Mouse (Mus musculus) C2C12 (cell line): Measurements from ENCODE around the gene Snx14. TPM values are rescaled to one million over a fixed set of nuclear protein-coding genes. Genes with fewer than 3 reads are reported as not detected.

Source experiments
- H3K27me3 ChIP-seq: one replicate; pipeline ENCODE4 v1.6.1; 2011; ENCODE audit not compliant: control insufficient read depth, insufficient read depth, insufficient read length
- H3K36me3 ChIP-seq: one replicate; pipeline ENCODE4 v1.6.1; 2011; ENCODE audit not compliant: control insufficient read depth, insufficient read depth
- H3K4me3 ChIP-seq: one replicate; pipeline ENCODE4 v1.5.1; 2011; ENCODE audit warnings: mild to moderate bottlenecking, control low read depth; ENCODE audit not compliant: poor library complexity, insufficient read depth, severe bottlenecking
- H3K79me2 ChIP-seq: one replicate; pipeline ENCODE4 v1.6.1; 2011; ENCODE audit not compliant: control insufficient read depth, insufficient read depth
- H3K79me3 ChIP-seq: one replicate; pipeline ENCODE4 v1.6.1; 2011; ENCODE audit warnings: low read depth, control low read depth
- H3ac ChIP-seq: one replicate; pipeline ENCODE3; 2011; ENCODE audit warnings: low read depth; ENCODE audit not compliant: control insufficient read depth, insufficient read length
- CEBPB ChIP-seq: IDR thresholded peaks from one replicate; pipeline ENCODE4 v1.6.1; 2011; ENCODE audit warnings: low read depth, mild to moderate bottlenecking, control low read depth, moderate library complexity
- CTCF ChIP-seq: IDR thresholded peaks from one replicate; pipeline ENCODE4 v1.5.1; 2011; ENCODE audit not compliant: control insufficient read depth, insufficient read depth, insufficient read length
- FOSL1 ChIP-seq: IDR thresholded peaks from one replicate; pipeline ENCODE4 v1.8.0; 2011; ENCODE audit warnings: mild to moderate bottlenecking, low read length; ENCODE audit not compliant: poor library complexity, insufficient read depth, severe bottlenecking
- MAX ChIP-seq: IDR thresholded peaks from one replicate; pipeline ENCODE4 v1.6.1; 2011; ENCODE audit warnings: mild to moderate bottlenecking, control low read depth
- MYOD1 ChIP-seq: IDR thresholded peaks from one replicate; pipeline ENCODE4 v1.6.1; 2011; ENCODE audit warnings: low read depth; ENCODE audit not compliant: control insufficient read depth, insufficient read length
- MYOG ChIP-seq: IDR thresholded peaks from one replicate; pipeline ENCODE4 v1.6.1; 2011; ENCODE audit not compliant: control insufficient read depth, insufficient read length; ENCODE audit errors: extremely low read depth
- USF1 ChIP-seq: IDR thresholded peaks from one replicate; pipeline ENCODE4 v1.6.1; 2011; ENCODE audit warnings: low read depth, mild to moderate bottlenecking, control low read depth, moderate library complexity
- polyA plus RNA-seq: library from polyadenylated mRNA; unstranded; fragments of >200 nt; fragmentation: generic; extraction: Trizol; gene quantifications from one replicate; pipeline ENCODE4 v1.2.1, GENCODE M21; 2012; ENCODE audit warnings: missing spikeins

Snx14 gene
- polyA plus RNA-seq, 1 experiment, result 6.6 TPM

DNA sequence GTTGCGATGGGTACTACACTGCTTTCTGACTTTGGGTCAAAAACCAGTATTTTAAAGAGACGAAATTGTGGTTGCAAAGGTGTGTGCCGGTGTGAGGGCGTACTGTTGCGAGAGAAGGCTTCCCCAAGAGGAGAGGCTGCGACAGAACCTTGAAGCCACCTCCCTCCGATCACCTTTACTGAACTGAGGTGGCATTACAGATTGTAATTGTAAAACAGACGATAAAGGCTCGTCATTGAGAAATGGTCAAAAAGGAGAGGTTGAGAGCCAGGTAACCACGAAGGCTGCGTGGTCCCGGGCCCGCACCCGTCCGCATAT is 562 bp downstream of the Snx14 start:
- H3ac ChIP-seq, result peak overlapping the region; percentile 84
- H3K79me3 ChIP-seq, result peaks cover 8% of the 10 kb centered on the region
- peak overlapping the region; percentile 63 for H3K4me3 ChIP-seq
- no peaks in the 10 kb centered on the region for H3K36me3 ChIP-seq
- peaks cover 25% of the 10 kb centered on the region for H3K79me2 ChIP-seq
- H3K27me3 ChIP-seq, result no peaks in the 10 kb centered on the region
- TF ChIP-seq MAX, result no peak
- no peak for TF ChIP-seq MYOG
- TF ChIP-seq CEBPB, result no peak

DNA sequence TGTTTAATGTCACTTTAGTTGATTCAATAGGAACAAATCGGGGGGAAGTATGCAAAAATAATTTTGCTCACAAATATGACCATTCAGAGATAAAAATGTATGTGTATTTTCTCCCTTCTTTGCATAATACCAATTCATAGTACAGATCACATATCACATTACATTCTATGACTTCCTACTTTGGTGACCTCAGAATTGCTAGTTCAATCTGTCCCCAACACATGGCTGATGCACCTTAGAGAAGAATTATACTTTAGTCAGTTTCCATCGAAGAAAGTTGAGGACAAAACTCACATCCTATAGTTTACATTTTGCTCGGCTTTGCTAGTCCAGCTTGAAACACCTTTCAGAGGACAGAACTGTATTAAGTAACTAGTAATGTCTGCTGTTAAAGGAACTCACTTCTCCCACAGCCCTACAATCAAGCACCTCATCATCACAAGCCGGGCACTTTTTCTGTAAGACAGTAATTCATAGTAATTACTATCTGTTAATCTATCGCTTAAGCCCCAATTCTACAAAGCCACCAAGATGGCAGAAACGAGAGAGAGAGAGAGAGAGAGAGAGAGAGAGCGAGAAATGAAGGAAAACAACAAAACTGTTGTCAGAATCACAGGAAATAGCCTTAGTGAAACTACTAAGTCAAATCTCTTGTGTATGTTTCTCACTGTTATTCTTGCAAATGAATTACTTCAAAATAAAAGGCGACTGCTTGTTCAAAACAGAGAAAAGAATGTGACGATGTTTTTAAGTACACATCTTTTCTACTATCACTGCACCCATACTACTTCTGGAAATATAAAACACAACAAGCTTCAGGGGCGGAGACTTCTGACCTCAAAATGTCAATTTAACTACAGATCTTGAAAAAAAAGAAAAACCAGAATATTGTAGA is 1.2 kb downstream of the Snx14 start:
- no peaks in the 10 kb centered on the region for H3K27me3 ChIP-seq
- no peak for TF ChIP-seq FOSL1
- no peak for TF ChIP-seq MYOD1
- TF ChIP-seq MAX, result no peak
- no peak for TF ChIP-seq CTCF
- no peak for TF ChIP-seq USF1
- no peak for TF ChIP-seq MYOG
- peaks cover 25% of the 10 kb centered on the region for H3K79me2 ChIP-seq
- H3ac ChIP-seq, result no peak overlapping the region
- H3K79me3 ChIP-seq, result peaks cover 8% of the 10 kb centered on the region
- no peaks in the 10 kb centered on the region for H3K36me3 ChIP-seq
- H3K4me3 ChIP-seq, result peak overlapping the region; percentile 63

DNA sequence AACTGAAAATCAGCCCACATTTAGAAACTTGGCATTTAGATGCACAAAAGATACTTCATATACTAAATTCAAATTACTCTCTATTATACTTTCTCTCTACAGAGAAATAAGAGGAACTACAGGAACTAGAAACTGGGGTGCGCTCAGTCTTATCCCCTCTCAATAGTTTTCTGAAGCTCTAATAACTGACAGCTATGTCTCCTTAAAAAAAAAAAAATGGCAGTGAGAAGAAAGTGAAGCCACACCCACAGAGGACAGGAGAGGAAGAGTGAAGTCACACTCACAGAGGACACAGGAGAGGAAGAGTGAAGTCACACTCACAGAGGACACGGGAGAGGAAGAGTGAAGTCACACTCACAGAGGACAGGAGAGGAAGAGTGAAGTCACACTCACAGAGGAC is 14.4 kb downstream of the Snx14 start:
- Histone ChIP-seq H3ac (no peak overlapping the region), H3K4me3 (no peak overlapping the region), H3K36me3 (peaks cover 12% of the 10 kb centered on the region), H3K79me3 (no peaks in the 10 kb centered on the region), H3K27me3 (no peaks in the 10 kb centered on the region), H3K79me2 (no peaks in the 10 kb centered on the region)
- no peak for TF ChIP-seq CEBPB
- TF ChIP-seq FOSL1, result no peak
- no peak for TF ChIP-seq MYOD1
- no peak for TF ChIP-seq MAX
- TF ChIP-seq CTCF, result no peak
- TF ChIP-seq MYOG, result no peak
- no peak for TF ChIP-seq USF1

DNA sequence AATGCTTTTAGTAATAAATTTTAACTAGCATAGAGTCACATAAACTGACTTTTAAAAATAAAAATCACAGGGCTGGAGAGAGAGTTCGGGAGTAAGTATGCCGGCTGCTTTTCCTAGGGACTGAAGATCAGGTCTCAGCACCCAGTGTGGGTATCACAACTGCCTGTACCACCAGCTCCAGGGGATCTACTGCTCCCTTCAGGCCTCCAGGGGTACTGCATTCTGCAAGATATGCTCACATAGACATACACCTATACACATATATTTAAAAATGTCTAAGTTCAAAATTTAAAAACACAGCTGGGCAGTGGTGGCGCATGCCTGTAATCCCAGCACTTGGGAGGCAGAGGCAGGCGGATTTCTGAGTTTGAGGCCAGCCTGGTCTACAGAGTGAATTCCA is 16.3 kb downstream of the Snx14 start:
- Histone ChIP-seq H3K79me2 (no peaks in the 10 kb centered on the region), H3K4me3 (no peak overlapping the region), H3ac (no peak overlapping the region), H3K27me3 (no peaks in the 10 kb centered on the region), H3K79me3 (no peaks in the 10 kb centered on the region), H3K36me3 (peaks cover 21% of the 10 kb centered on the region)
- no peak for TF ChIP-seq CTCF
- TF ChIP-seq USF1, result no peak
- no peak for TF ChIP-seq MYOG
- no peak for TF ChIP-seq MAX
- TF ChIP-seq MYOD1, result no peak
- TF ChIP-seq FOSL1, result no peak
- no peak for TF ChIP-seq CEBPB

DNA sequence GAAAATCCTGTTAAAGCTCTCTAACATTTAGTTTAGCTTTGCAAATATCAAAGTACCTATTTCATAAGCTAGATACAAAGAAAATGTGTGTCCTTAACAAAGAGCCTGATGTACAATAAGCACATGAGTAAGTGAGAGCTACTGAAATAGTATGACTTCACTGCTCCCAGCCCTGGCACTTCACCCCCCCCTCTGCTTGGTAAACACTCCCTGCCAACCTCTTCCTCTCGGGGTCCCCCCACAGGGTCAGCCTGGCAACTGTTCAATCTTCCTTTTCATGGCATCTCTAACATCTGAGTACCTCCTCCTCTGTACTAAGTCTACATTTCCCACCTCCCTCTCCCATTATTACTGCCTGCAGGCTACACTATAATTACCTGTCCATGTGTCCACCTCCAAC is 22.0 kb downstream of the Snx14 start:
- TF ChIP-seq MAX, result no peak
- Histone ChIP-seq H3K36me3 (peaks cover 26% of the 10 kb centered on the region), H3ac (no peak overlapping the region)

DNA sequence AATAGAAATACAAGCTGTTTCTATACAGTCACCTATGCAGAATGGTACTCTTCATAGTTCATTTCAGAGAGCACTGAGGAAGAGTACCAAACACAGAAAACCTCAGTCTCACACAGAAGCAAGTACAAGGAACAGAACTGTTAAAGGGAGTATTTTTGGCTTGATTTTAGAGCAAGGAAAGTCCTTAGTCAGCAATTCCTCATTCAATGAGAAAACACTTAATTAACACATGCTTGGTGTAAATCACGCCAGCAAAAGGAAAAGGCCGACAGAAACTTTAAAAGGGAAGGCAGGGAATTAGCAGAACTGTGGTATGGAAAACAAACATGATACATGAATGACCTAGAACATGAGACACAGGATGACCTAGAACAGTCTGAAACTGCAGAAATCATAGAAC is 28.8 kb downstream of the Snx14 start:
- Histone ChIP-seq H3K36me3 (peaks cover 9% of the 10 kb centered on the region), H3K79me3 (no peaks in the 10 kb centered on the region), H3K79me2 (no peaks in the 10 kb centered on the region), H3K4me3 (no peak overlapping the region), H3K27me3 (no peaks in the 10 kb centered on the region), H3ac (no peak overlapping the region)
- TF ChIP-seq CTCF (no peak), USF1 (no peak), MYOD1 (no peak), MAX (no peak), MYOG (no peak), FOSL1 (no peak)

More for the DNA sequence above, 22.0 kb downstream of the Snx14 start:
- Histone ChIP-seq H3K4me3 (no peak overlapping the region), H3K79me2 (no peaks in the 10 kb centered on the region), H3K79me3 (no peaks in the 10 kb centered on the region), H3K27me3 (no peaks in the 10 kb centered on the region)
